Mouse (Mus musculus) liver, embryonic 11.5 days (tissue): ENCODE data around the gene Edc4. TPM values are rescaled to one million over a fixed set of nuclear protein-coding genes. Genes with fewer than 3 reads are reported as not detected.

ENCODE experiments used
- ATAC-seq: fragments of 200-750 bp; cut with Nextera tagmentation; replicated peaks from 2 replicates; pipeline ENCODE4 v1.8.0; 2017; ENCODE audit warnings: moderate number of reproducible peaks, mild to moderate bottlenecking, moderate TSS enrichment, moderate library complexity; ENCODE audit not compliant: low FRiP score
- DNase-seq: peaks from one replicate; pipeline ENCODE4 v3.0.0-alpha.2; 2017; ENCODE audit warnings: low spot score
- H3K27ac ChIP-seq: fragments of 300-500 bp; sonication (generic); 2 replicates; pipeline ENCODE4 v1.5.1; 2014; ENCODE audit warnings: mild to moderate bottlenecking, low read depth, low read length, control low read depth
- H3K27me3 ChIP-seq: fragments of 300-500 bp; sonication (generic); replicated peaks from 2 replicates; pipeline ENCODE4 v1.6.1; 2014; ENCODE audit warnings: low read length, mixed read lengths; ENCODE audit not compliant: control insufficient read depth, insufficient read depth
- H3K36me3 ChIP-seq: fragments of 300-500 bp; sonication (generic); 2 replicates; pipeline ENCODE4 v1.6.1; 2014; ENCODE audit warnings: mild to moderate bottlenecking, low read length, moderate library complexity, mixed read lengths; ENCODE audit not compliant: control insufficient read depth, insufficient read depth
- H3K4me1 ChIP-seq: fragments of 300-500 bp; sonication (generic); replicated peaks from 2 replicates; pipeline ENCODE4 v1.6.1; 2014; ENCODE audit warnings: low read length, mixed read lengths; ENCODE audit not compliant: control insufficient read depth, insufficient read depth
- H3K4me2 ChIP-seq: fragments of 300-500 bp; sonication (generic); 2 replicates; pipeline ENCODE4 v1.6.1; 2014; ENCODE audit warnings: mild to moderate bottlenecking, control low read depth, moderate library complexity
- H3K4me3 ChIP-seq: fragments of 300-500 bp; sonication (generic); 2 replicates; pipeline ENCODE4 v1.5.1; 2014; ENCODE audit warnings: low read depth, low read length, control low read depth
- H3K9ac ChIP-seq: fragments of 300-500 bp; sonication (generic); 2 replicates; pipeline ENCODE4 v1.6.1; 2014; ENCODE audit warnings: low read depth, low read length, control low read depth
- H3K9me3 ChIP-seq: fragments of 300-500 bp; sonication (generic); 2 replicates; pipeline ENCODE4 v1.6.1; 2016; ENCODE audit warnings: low read length, inconsistent platforms, mixed read lengths; ENCODE audit not compliant: control insufficient read depth
- WGBS: fragments of 180-500 bp; shearing (Covaris S2); extraction: QIAGEN DNeasy Blood & Tissue Kit; methylation state at CpG from one replicate; pipeline ENCODE4 v1.1.7; 2014; 5-methylcytosine and 5-hydroxymethylcytosine counted together
- polyA plus RNA-seq: library from polyadenylated mRNA; unstranded; fragments of >200 nt; fragmentation: Nextera tagmentation; extraction: Ambion mirVana; gene quantifications from 2 replicates; pipeline ENCODE4 v1.2.1, GENCODE M21; 2014

The Edc4 gene
- polyA plus RNA-seq, 1 experiment from 2014 or later: 43.7 TPM

- no peak for ATAC-seq
- Histone ChIP-seq H3K27ac (no peak overlapping the region), H3K9ac (no peak overlapping the region), H3K4me1 (peaks cover 19% of the 10 kb centered on the region), H3K27me3 (no peaks in the 10 kb centered on the region), H3K9me3 (no peaks in the 10 kb centered on the region), H3K36me3 (peaks cover 9% of the 10 kb centered on the region; the same call in 1 of the 2 replicates), H3K4me3 (no peak overlapping the region), H3K4me2 (no peak overlapping the region)
- WGBS: 88% methylated on average over 11 of the region's 11 CpGs
- DNase-seq: no peak
Observed at GRCm38 (mm10) chr8:105932525-105932924, 51.8 kb downstream of the Edc4 start.

GRCm38 (mm10) chr8:105933762-105934161, 53.1 kb downstream of the Edc4 start, which contains the start of gene Ctrl:
Gene Ctrl, minus strand, starts transcription at chr8:105933862.
- ATAC-seq (no peak), DNase-seq (no peak)
- Histone ChIP-seq H3K9ac (no peak within 1 kb of the TSS), H3K4me2 (no peak within 1 kb of the TSS), H3K4me3 (no peak within 1 kb of the TSS), H3K27ac (no peak within 1 kb of the TSS), H3K27me3 (no peaks in the 10 kb centered on the region), H3K4me1 (peaks cover 28% of the 10 kb centered on the region), H3K36me3 (peaks cover 9% of the 10 kb centered on the region; the same call in 1 of the 2 replicates), H3K9me3 (no peaks in the 10 kb centered on the region)
- 87% methylated on average over 2 of the region's 2 CpGs for WGBS

- DNase-seq (no peak), ATAC-seq (no peak)
- 35% methylated on average over 6 of the region's 6 CpGs for WGBS
- peak overlapping the region; percentile 78 for H3K9ac ChIP-seq
- no peaks in the 10 kb centered on the region; the same call in 1 of the 2 replicates for H3K9me3 ChIP-seq
- H3K4me1 ChIP-seq: peaks cover 28% of the 10 kb centered on the region
- peak overlapping the region; percentile 85 for H3K4me3 ChIP-seq
- H3K27ac ChIP-seq: peak overlapping the region; percentile 90
- peak overlapping the region; percentile 92 for H3K4me2 ChIP-seq
- peaks cover 14% of the 10 kb centered on the region for H3K36me3 ChIP-seq
- no peaks in the 10 kb centered on the region for H3K27me3 ChIP-seq
Observed at GRCm38 (mm10) chr8:105935105-105935504, 54.4 kb downstream of the Edc4 start.

GRCm38 (mm10) chr8:105935863-105936603, 55.4 kb downstream of the Edc4 start:
- no peaks in the 10 kb centered on the region for H3K27me3 ChIP-seq
- H3K9me3 ChIP-seq: no peaks in the 10 kb centered on the region; the same call in 1 of the 2 replicates
- H3K27ac ChIP-seq: peak overlapping the region; percentile 90
- H3K4me2 ChIP-seq: peak overlapping the region; percentile 92
- DNase-seq (no peak), ATAC-seq (0 out of 2 replicates have a peak, but pooled peaks have one; percentile 10)
- H3K4me1 ChIP-seq: peaks cover 28% of the 10 kb centered on the region
- H3K9ac ChIP-seq: peak overlapping the region; percentile 78
- H3K4me3 ChIP-seq: peak overlapping the region; percentile 85
- WGBS: 24% methylated on average over 7 of the region's 7 CpGs
- H3K36me3 ChIP-seq: peaks cover 12% of the 10 kb centered on the region

GRCm38 (mm10) chr8:105936866-105937475, 56.3 kb downstream of the Edc4 start:
- DNase-seq: peak; percentile 86
- no peaks in the 10 kb centered on the region for H3K27me3 ChIP-seq
- 1% methylated on average over 30 of the region's 30 CpGs for WGBS

GRCm38 (mm10) chr8:105937496-105938305, 57.0 kb downstream of the Edc4 start:
- Histone ChIP-seq H3K27ac (peak overlapping the region; percentile 84), H3K9me3 (no peaks in the 10 kb centered on the region; the same call in 1 of the 2 replicates), H3K27me3 (no peaks in the 10 kb centered on the region), H3K4me1 (peaks cover 28% of the 10 kb centered on the region), H3K9ac (peak overlapping the region; percentile 78), H3K36me3 (peaks cover 18% of the 10 kb centered on the region), H3K4me2 (peak overlapping the region; percentile 92), H3K4me3 (peak overlapping the region; percentile 85)
- WGBS: under 1% methylated on average over 33 of the region's 33 CpGs
- ATAC-seq (peak; percentile 14; the same call in 1 of the 2 replicates), DNase-seq (peak; percentile 67)

More at GRCm38 (mm10) chr8:105936866-105937475, 56.3 kb downstream of the Edc4 start:
- H3K9me3 ChIP-seq: no peaks in the 10 kb centered on the region; the same call in 1 of the 2 replicates
- peak overlapping the region; percentile 85 for H3K4me3 ChIP-seq
- peaks cover 28% of the 10 kb centered on the region for H3K4me1 ChIP-seq
- peak overlapping the region; percentile 78 for H3K9ac ChIP-seq
- H3K27ac ChIP-seq: peak overlapping the region; percentile 90
- ATAC-seq: peak; percentile 83
- H3K4me2 ChIP-seq: peak overlapping the region; percentile 92
- peaks cover 20% of the 10 kb centered on the region for H3K36me3 ChIP-seq

GRCm38 (mm10) chr8:105938306-105938669, 57.6 kb downstream of the Edc4 start, which contains the start of gene Psmb10:
Gene Psmb10, minus strand, starts transcription at chr8:105938444.
- peak within 1 kb of the TSS; percentile 92 for H3K4me2 ChIP-seq
- no peaks in the 10 kb centered on the region for H3K27me3 ChIP-seq
- H3K36me3 ChIP-seq: peaks cover 22% of the 10 kb centered on the region
- H3K4me3 ChIP-seq: peak within 1 kb of the TSS; percentile 85
- peak within 1 kb of the TSS; percentile 78 for H3K9ac ChIP-seq
- H3K27ac ChIP-seq: peak within 1 kb of the TSS; percentile 84
- H3K4me1 ChIP-seq: peaks cover 32% of the 10 kb centered on the region
- 17% methylated on average over 4 of the region's 4 CpGs for WGBS
- H3K9me3 ChIP-seq: no peaks in the 10 kb centered on the region; the same call in 1 of the 2 replicates
- peak; percentile 42 for DNase-seq
- no peak for ATAC-seq

GRCm38 (mm10) chr8:105942026-105942425, 61.3 kb downstream of the Edc4 start:
- no peak for ATAC-seq
- peak overlapping the region; percentile 26; the same call in 1 of the 2 replicates for H3K27ac ChIP-seq
- H3K9me3 ChIP-seq: no peaks in the 10 kb centered on the region; the same call in 1 of the 2 replicates
- H3K9ac ChIP-seq: peak overlapping the region; percentile 5; the same call in 1 of the 2 replicates
- peaks cover 46% of the 10 kb centered on the region for H3K36me3 ChIP-seq
- peak overlapping the region; percentile 52 for H3K4me2 ChIP-seq
- peak overlapping the region; percentile 41 for H3K4me3 ChIP-seq
- DNase-seq: no peak
- peaks cover 19% of the 10 kb centered on the region for H3K4me1 ChIP-seq
- WGBS: 86% methylated on average over 11 of the region's 11 CpGs
- H3K27me3 ChIP-seq: no peaks in the 10 kb centered on the region
